Mouse (Mus musculus) heart, postnatal 0 days (tissue): ENCODE data around the gene Ywhah. TPM values are rescaled to one million over a fixed set of nuclear protein-coding genes. Genes with fewer than 3 reads are reported as not detected.
A peak's percentile ranks its signal among the peaks of the same experiment; 100 is the strongest.

ENCODE experiments used
- ATAC-seq: fragments of 200-750 bp; cut with Nextera tagmentation; 2 replicates; pipeline ENCODE4 v1.8.0; 2017; ENCODE audit warnings: low read depth, moderate number of reproducible peaks, moderate library complexity; ENCODE audit not compliant: insufficient read depth
- DNase-seq: peaks from one replicate; pipeline ENCODE4 v3.0.0-alpha.2; 2016; ENCODE audit warnings: low spot score
- H3K27ac ChIP-seq: fragments of 300-500 bp; sonication (generic); 2 replicates; pipeline ENCODE4 v1.5.1; 2014; ENCODE audit warnings: low read depth, mild to moderate bottlenecking
- H3K27me3 ChIP-seq: fragments of 300-500 bp; sonication (generic); 2 replicates; pipeline ENCODE4 v1.6.1; 2014; ENCODE audit warnings: low read length, mixed read lengths; ENCODE audit not compliant: control insufficient read depth, insufficient read depth
- H3K36me3 ChIP-seq: fragments of 300-500 bp; sonication (generic); replicated peaks from 2 replicates; pipeline ENCODE4 v1.6.1; 2014; ENCODE audit warnings: low read length, mixed read lengths; ENCODE audit not compliant: control insufficient read depth, insufficient read depth
- H3K4me1 ChIP-seq: fragments of 300-500 bp; sonication (generic); 2 replicates; pipeline ENCODE4 v1.6.1; 2014; ENCODE audit warnings: antibody characterized with exemption; ENCODE audit not compliant: control insufficient read depth, insufficient read depth
- H3K4me2 ChIP-seq: fragments of 300-500 bp; sonication (generic); 2 replicates; pipeline ENCODE4 v1.6.1; 2014; ENCODE audit warnings: low read depth, mild to moderate bottlenecking, low read length, moderate library complexity
- H3K4me3 ChIP-seq: fragments of 300-500 bp; sonication (generic); 2 replicates; pipeline ENCODE4 v1.5.1; 2014; ENCODE audit warnings: low read depth, low read length
- H3K9ac ChIP-seq: fragments of 300-500 bp; sonication (generic); replicated peaks from 2 replicates; pipeline ENCODE4 v1.6.1; 2014; ENCODE audit warnings: low read depth, low read length, mixed read lengths
- H3K9me3 ChIP-seq: fragments of 300-500 bp; sonication (generic); replicated peaks from 2 replicates; pipeline ENCODE4 v1.6.1; 2016; ENCODE audit warnings: low read length; ENCODE audit not compliant: control insufficient read depth
- CTCF ChIP-seq: IDR thresholded peaks from 2 replicates; pipeline ENCODE4 v1.5.1; 2016; ENCODE audit warnings: antibody characterized with exemption, control low read depth, low read depth
- EP300 ChIP-seq: IDR thresholded peaks from 2 replicates; pipeline ENCODE4 v1.6.1; 2016; ENCODE audit warnings: antibody characterized with exemption, low read depth
- WGBS: fragments of 180-500 bp; shearing (Covaris S2); extraction: QIAGEN DNeasy Blood & Tissue Kit; methylation state at CpG from one replicate; pipeline ENCODE4 v1.1.7; 2014; 5-methylcytosine and 5-hydroxymethylcytosine counted together
- polyA plus RNA-seq: library from polyadenylated mRNA; unstranded; fragments of >200 nt; fragmentation: Nextera tagmentation; extraction: Ambion mirVana; gene quantifications from 2 replicates; pipeline ENCODE4 v1.2.1, GENCODE M21; 2015
- total RNA-seq: library from RNA; depleted of rRNA; stranded (reverse); fragments of >200 nt; gene quantifications from 2 replicates; pipeline ENCODE4 v1.2.3, GENCODE M21; 2014; ENCODE audit warnings: low replicate concordance

Ywhah gene
- total and polyA plus RNA-seq, 2 experiments from 2014 or later = 132 to 267 TPM

DNA sequence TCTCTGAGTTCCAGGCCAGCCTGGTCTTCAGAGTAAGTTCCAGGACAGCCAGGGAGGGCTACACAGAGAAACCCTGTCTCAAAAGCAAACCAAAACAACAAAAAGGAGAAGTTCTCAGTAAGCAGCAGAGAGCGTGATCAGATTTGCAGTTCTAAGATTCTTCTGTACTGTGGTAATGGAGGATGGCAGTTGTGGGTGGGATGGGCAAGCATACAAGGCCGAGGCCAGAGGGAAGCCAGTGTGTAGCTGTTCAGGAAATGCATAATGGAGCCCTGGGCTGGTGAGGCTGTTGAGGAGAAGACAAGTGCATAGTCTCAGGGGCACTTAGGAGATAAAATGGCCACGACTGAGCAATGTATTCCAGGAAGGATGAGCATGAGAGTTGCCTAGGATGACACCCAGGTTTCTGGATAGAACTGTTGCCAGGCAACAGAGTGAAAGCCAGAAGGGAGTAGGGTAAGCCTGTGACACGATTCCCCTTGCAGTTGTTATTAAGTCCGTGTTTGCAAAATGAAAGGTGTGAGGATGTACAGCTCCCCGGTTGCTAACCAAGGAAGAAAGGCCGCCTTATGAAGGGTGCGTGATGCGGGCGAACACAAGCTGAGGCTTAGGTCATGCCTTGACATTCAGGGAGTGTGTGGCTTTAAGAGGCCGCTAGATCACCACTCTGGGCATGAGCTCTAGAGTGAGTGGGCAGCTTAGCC is 13.0 kb upstream of the Ywhah start:
- no peaks in the 10 kb centered on the region for H3K36me3 ChIP-seq
- 0 out of 2 replicates have a peak overlapping the region, but pooled peaks have one; percentile 10 for H3K9ac ChIP-seq
- H3K27ac ChIP-seq = no peak overlapping the region
- DNase-seq (no peak), ATAC-seq (no peak)
- H3K4me3 ChIP-seq = no peak overlapping the region
- no peak for TF ChIP-seq CTCF
- no peak for TF ChIP-seq EP300
- H3K27me3 ChIP-seq = no peaks in the 10 kb centered on the region
- no peaks in the 10 kb centered on the region for H3K9me3 ChIP-seq
- no peak overlapping the region for H3K4me2 ChIP-seq
- 74% methylated on average over 11 of the region's 11 CpGs for WGBS
- H3K4me1 ChIP-seq = no peaks in the 10 kb centered on the region

- H3K36me3 ChIP-seq = no peaks in the 10 kb centered on the region
- H3K9me3 ChIP-seq = no peaks in the 10 kb centered on the region
- H3K27me3 ChIP-seq = no peaks in the 10 kb centered on the region
- TF ChIP-seq CTCF (no peak), EP300 (no peak)
- H3K9ac ChIP-seq = no peak overlapping the region
- ATAC-seq (no peak), DNase-seq (no peak)
- no peak overlapping the region for H3K4me3 ChIP-seq
- 60% methylated on average over 8 of the region's 8 CpGs for WGBS
- H3K4me1 ChIP-seq = no peaks in the 10 kb centered on the region
- no peak overlapping the region for H3K27ac ChIP-seq
- no peak overlapping the region for H3K4me2 ChIP-seq
These were observed 11.9 kb upstream of the Ywhah start for GRCm38 (mm10) chr5:33006670-33007069.

- DNase-seq (no peak), ATAC-seq (no peak)
- Histone ChIP-seq H3K27me3 (no peaks in the 10 kb centered on the region), H3K9me3 (no peaks in the 10 kb centered on the region), H3K4me1 (no peaks in the 10 kb centered on the region), H3K4me3 (no peak overlapping the region), H3K36me3 (no peaks in the 10 kb centered on the region), H3K27ac (no peak overlapping the region), H3K4me2 (no peak overlapping the region), H3K9ac (no peak overlapping the region)
- no peak for TF ChIP-seq CTCF
- TF ChIP-seq EP300 = no peak
- WGBS = 68% methylated on average over 4 of the region's 4 CpGs
These were observed 11.2 kb upstream of the Ywhah start for GRCm38 (mm10) chr5:33007371-33007770.

- Histone ChIP-seq H3K27me3 (no peaks in the 10 kb centered on the region), H3K9ac (no peak overlapping the region), H3K36me3 (no peaks in the 10 kb centered on the region), H3K27ac (no peak overlapping the region), H3K4me1 (no peaks in the 10 kb centered on the region), H3K4me3 (no peak overlapping the region), H3K9me3 (no peaks in the 10 kb centered on the region), H3K4me2 (no peak overlapping the region)
- ATAC-seq (no peak), DNase-seq (no peak)
- TF ChIP-seq CTCF = no peak
- no peak for TF ChIP-seq EP300
- WGBS = 57% methylated on average over 2 of the region's 2 CpGs
These were observed 9.3 kb upstream of the Ywhah start for GRCm38 (mm10) chr5:33009301-33009700.

- no peaks in the 10 kb centered on the region for H3K36me3 ChIP-seq
- no peak overlapping the region for H3K4me2 ChIP-seq
- no peak for DNase-seq
- no peaks in the 10 kb centered on the region for H3K9me3 ChIP-seq
- WGBS = 74% methylated on average over 14 of the region's 14 CpGs
- H3K27me3 ChIP-seq = no peaks in the 10 kb centered on the region
- no peak overlapping the region for H3K27ac ChIP-seq
- no peak overlapping the region for H3K4me3 ChIP-seq
- TF ChIP-seq EP300 = no peak
- peak; percentile 27; the same call in 1 of the 2 replicates for ATAC-seq
- H3K4me1 ChIP-seq = no peaks in the 10 kb centered on the region
- H3K9ac ChIP-seq = no peak overlapping the region
These were observed 8.5 kb upstream of the Ywhah start for GRCm38 (mm10) chr5:33009818-33010812.
